In the genomic region with DNA sequence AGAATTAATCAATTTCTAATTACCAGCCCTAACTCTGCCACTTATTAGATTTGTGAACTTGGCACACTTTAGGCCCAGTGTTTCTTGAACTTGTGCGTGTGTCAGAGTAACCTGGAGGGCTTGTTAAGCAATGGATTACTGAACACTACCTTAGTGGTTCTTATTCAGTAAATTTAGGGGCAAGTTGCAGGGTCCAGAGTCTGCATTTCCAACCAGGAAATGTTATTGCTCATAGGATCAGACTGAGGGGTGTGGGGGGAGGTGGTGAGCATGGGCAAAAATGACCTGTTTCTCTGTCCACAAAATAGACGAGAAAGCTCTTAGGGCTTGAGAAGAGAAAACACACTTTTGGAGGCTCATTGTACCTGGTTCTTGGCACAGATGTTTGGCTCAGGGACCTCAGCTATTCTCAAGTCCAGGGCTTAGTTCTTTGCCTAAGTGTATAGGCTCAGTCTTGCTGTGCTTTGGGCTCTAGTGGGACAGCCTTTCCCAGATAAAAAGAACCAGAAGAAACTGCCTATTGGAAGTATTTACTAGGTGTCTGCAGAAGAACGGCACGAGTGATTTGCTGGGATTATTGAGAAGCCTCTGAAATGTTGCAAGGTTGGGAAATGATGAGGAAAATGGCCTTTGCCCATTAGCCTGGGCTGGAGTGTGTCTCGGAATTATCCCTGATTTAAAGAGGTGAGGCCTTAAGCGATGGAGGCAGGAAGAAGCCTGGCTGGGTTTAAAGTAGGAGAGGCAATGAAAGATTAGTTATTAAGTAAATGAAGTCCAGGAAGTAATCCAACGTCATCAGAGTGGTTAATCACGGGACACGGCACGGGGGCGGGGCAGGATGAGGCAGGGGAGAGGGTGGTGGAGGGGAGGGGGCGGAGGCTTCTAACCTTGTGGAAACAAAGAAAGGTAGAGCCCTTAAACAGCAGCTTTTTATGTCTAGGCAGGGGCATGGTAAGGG, we compare ENCODE assay signal across 13 mouse cellular contexts.
DNase-seq lines count a peak whose midpoint lies in the region; ATAC-seq lines count a peak whose summit lies in the region.
"Had no signal": no experiment of that assay in that cellular context is flagged by ENCODE, and none has a peak within 500 bp of the region (broad histone marks: within the 10 kb centered on the region; RNA-seq: fewer than 3 reads in every experiment).

No protein-coding gene starts in this region.

- no peaks in the 10 kb centered on the region for H3K36me3 ChIP-seq in intestine, embryonic 14.5 days (ENCODE audit: control insufficient read depth, insufficient read depth, low read length)
- no peaks in the 10 kb centered on the region for H3K36me3 ChIP-seq in stomach, embryonic 14.5 days (ENCODE audit: control insufficient read depth, insufficient read depth, low read length)
- H3K36me3 ChIP-seq: forebrain, embryonic 10.5 days had no signal

- peak overlapping the region; percentile 57; the same call in 1 of the 2 replicates for H3K27ac ChIP-seq in intestine, embryonic 14.5 days (ENCODE audit: low read depth)
- peak overlapping the region; percentile 21; the same call in 1 of the 2 replicates for H3K27ac ChIP-seq in stomach, embryonic 14.5 days (ENCODE audit: low read length)
- H3K27ac ChIP-seq: forebrain, embryonic 10.5 days had no signal

- 38% methylated on average over 12 of the region's 12 CpGs for WGBS in intestine, embryonic 14.5 days
- 29% methylated on average over 12 of the region's 12 CpGs for WGBS in stomach, embryonic 14.5 days

- no peaks in the 10 kb centered on the region for H3K9me3 ChIP-seq in intestine, embryonic 14.5 days (ENCODE audit: control insufficient read depth, low read length)
- no peaks in the 10 kb centered on the region for H3K9me3 ChIP-seq in stomach, embryonic 14.5 days (ENCODE audit: control insufficient read depth, low read depth, low read length)
- H3K9me3 ChIP-seq: forebrain, embryonic 10.5 days had no signal

- ATAC-seq in intestine, embryonic 14.5 days (replicated peaks; ENCODE audit: low FRiP score, low TSS enrichment, low read depth), result peak; percentile 85
- peak; percentile 67; the same call in 1 of the 2 replicates for ATAC-seq in stomach, embryonic 14.5 days (ENCODE audit: insufficient number of reproducible peaks, insufficient read depth, low FRiP score, low read depth)

- H3K4me2 ChIP-seq in intestine, embryonic 14.5 days (ENCODE audit: low read length), result no peak overlapping the region
- no peak overlapping the region for H3K4me2 ChIP-seq in stomach, embryonic 14.5 days (replicated peaks; ENCODE audit: low read depth, low read length)

- no peaks in the 10 kb centered on the region for H3K4me1 ChIP-seq in intestine, embryonic 14.5 days (replicated peaks; ENCODE audit: control insufficient read depth, insufficient read depth, low read length)
- no peaks in the 10 kb centered on the region for H3K4me1 ChIP-seq in stomach, embryonic 14.5 days (ENCODE audit: control insufficient read depth, insufficient read depth, low read length)

- H3K4me3 ChIP-seq in intestine, embryonic 14.5 days (ENCODE audit: low read depth, low read length), result no peak overlapping the region
- H3K4me3 ChIP-seq in stomach, embryonic 14.5 days (ENCODE audit: low read depth, low read length), result no peak overlapping the region
- H3K4me3 ChIP-seq: forebrain, embryonic 10.5 days; myocyte had no signal

- H3K9ac ChIP-seq in intestine, embryonic 14.5 days (ENCODE audit: low read length), result no peak overlapping the region
- no peak overlapping the region for H3K9ac ChIP-seq in stomach, embryonic 14.5 days (replicated peaks; ENCODE audit: low read depth, low read length)

- no peaks in the 10 kb centered on the region for H3K27me3 ChIP-seq in intestine, embryonic 14.5 days (replicated peaks; ENCODE audit: control insufficient read depth, insufficient read depth, low read length)
- no peaks in the 10 kb centered on the region for H3K27me3 ChIP-seq in stomach, embryonic 14.5 days (ENCODE audit: control insufficient read depth, insufficient read depth, low read length)

- peak; percentile 14 for DNase-seq in embryo, embryonic 10.5 days (ENCODE audit: low spot score)
- DNase-seq in embryo, embryonic 10 days (ENCODE audit: low spot score), result no peak
- peak; percentile 62 for DNase-seq in intestine, embryonic 14.5 days (ENCODE audit: low spot score)
- DNase-seq in kidney, postnatal 14 days, result peak; percentile 82
- no peak for DNase-seq in frontal cortex, postnatal 36 days (ENCODE audit: low spot score in 2 of 2)
- DNase-seq in cerebellum, adult 18-20 months, result no peak
- DNase-seq in right cerebral cortex, postnatal 36 days (ENCODE audit: low spot score in 2 of 2), result no peak
- DNase-seq: cerebellum, postnatal 14 days; gastrocnemius, postnatal 36 days; right cerebral cortex, adult 18-20 months had no signal

Comparison
In these comparisons a context has a peak if more than half of its experiments do, and no peak if none do; other contexts are left out.
1. DNase-seq: peak in embryo, embryonic 10.5 days (single experiment), intestine, embryonic 14.5 days (single experiment) and kidney, postnatal 14 days (single experiment); none in embryo, embryonic 10 days (single experiment), frontal cortex, postnatal 36 days (0 of 2), cerebellum, adult 18-20 months (0 of 2) and right cerebral cortex, postnatal 36 days (0 of 2).